Mouse (Mus musculus): ENCODE results near the gene Fam136a. TPM values are rescaled to one million over a fixed set of nuclear protein-coding genes. Genes with fewer than 3 reads are reported as not detected.

Gene Fam136a
- total RNA-seq, 1 experiment = 116 TPM

DNA sequence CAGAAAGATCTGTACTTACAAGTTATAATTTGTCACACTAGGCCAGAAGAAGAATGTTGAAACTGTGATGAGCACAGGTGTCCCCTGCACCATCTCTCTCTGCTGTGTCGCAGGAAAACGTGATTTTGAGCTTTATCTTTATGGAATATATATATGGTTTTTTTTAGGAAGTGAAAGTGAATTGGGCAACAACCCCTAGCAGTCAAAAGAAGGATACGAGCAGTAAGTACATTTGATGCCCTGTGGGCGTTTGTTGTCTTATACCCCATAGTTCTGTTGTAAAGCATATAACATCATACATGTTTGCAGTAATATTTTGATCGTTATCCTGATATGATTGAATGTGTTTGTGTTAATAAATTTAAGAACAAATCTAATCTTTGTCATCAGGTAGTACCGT lies 53.3 kb downstream of the Fam136a start:
- Histone ChIP-seq H3K9ac (ENCODE audit: insufficient read depth, low read depth, low read length, poor library complexity, severe bottlenecking) (no peak overlapping the region), H3K36me3 (ENCODE audit: control insufficient read depth, insufficient read depth, low read length, poor library complexity, severe bottlenecking) (peaks cover 11% of the 10 kb centered on the region), H3K4me3 (ENCODE audit: insufficient read depth in 1 of 2, low read depth in 1 of 2, low read length in 2 of 2, poor library complexity in 1 of 2, severe bottlenecking in 1 of 2) (no peak overlapping the region), H3K4me1 (ENCODE audit: control insufficient read depth in 2 of 2, insufficient read depth in 2 of 2, low read length in 2 of 2, poor library complexity in 1 of 2) (no peaks in the 10 kb centered on the region), H3K27ac (ENCODE audit: insufficient read depth, low read depth, low read length, poor library complexity, severe bottlenecking) (no peak overlapping the region), H3K9me3 (ENCODE audit: control insufficient read depth, insufficient read depth, low read depth, low read length) (no peaks in the 10 kb centered on the region)
- TF ChIP-seq CHD2 (IDR thresholded peaks at IDR 0.05; ENCODE audit: low read depth, low read length) = no peak
- no peak for TF ChIP-seq ZNF384 (IDR thresholded peaks at IDR 0.05; ENCODE audit: low read depth, low read length)
- TF ChIP-seq MAFK (IDR thresholded peaks at IDR 0.05; ENCODE audit: insufficient read depth, low read depth, low read length) = no peak
- no peak for TF ChIP-seq HCFC1 (IDR thresholded peaks at IDR 0.05; ENCODE audit: borderline replicate concordance, insufficient read depth, low read length)
- TF ChIP-seq ZC3H11A (IDR thresholded peaks at IDR 0.05; ENCODE audit: borderline replicate concordance, low read depth, low read length) = no peak
- in situ Hi-C loops (cut with MboI; ENCODE audit: low sequenced_read_pairs in 2 of 2, unreplicated experiment in 2 of 2) = no loop called here
- DNase-seq (ENCODE audit: low read depth, low spot score) = no peak

DNA sequence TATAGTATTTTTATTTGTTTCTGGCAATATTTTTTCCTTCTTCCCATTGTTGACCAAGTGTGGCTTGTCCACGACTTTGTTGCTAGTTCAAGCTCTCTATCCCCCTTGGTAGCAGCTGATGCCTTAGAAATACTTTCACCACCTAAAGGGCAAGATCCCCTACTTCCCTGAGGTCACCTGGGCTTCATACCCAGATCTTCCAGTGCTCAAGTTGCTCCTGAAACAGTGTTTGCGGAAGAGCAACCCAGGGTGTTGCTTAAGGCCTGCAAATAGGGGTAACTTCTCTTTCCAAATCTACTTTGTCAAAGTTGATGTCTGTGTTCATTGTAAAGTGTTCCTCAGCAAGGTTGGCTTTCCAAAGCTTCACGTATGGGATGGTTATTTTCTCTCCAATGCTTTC lies 53.8 kb downstream of the Fam136a start:
- Histone ChIP-seq H3K4me1 (ENCODE audit: control insufficient read depth in 2 of 2, insufficient read depth in 2 of 2, low read length in 2 of 2, poor library complexity in 1 of 2) (no peaks in the 10 kb centered on the region), H3K36me3 (ENCODE audit: control insufficient read depth, insufficient read depth, low read length, poor library complexity, severe bottlenecking) (peaks cover 11% of the 10 kb centered on the region), H3K4me3 (ENCODE audit: insufficient read depth in 1 of 2, low read depth in 1 of 2, low read length in 2 of 2, poor library complexity in 1 of 2, severe bottlenecking in 1 of 2) (no peak overlapping the region), H3K9ac (ENCODE audit: insufficient read depth, low read depth, low read length, poor library complexity, severe bottlenecking) (no peak overlapping the region), H3K9me3 (ENCODE audit: control insufficient read depth, insufficient read depth, low read depth, low read length) (no peaks in the 10 kb centered on the region), H3K27ac (ENCODE audit: insufficient read depth, low read depth, low read length, poor library complexity, severe bottlenecking) (no peak overlapping the region)
- no peak for TF ChIP-seq CHD2 (IDR thresholded peaks at IDR 0.05; ENCODE audit: low read depth, low read length)
- no peak for TF ChIP-seq MAFK (IDR thresholded peaks at IDR 0.05; ENCODE audit: insufficient read depth, low read depth, low read length)
- no peak for TF ChIP-seq HCFC1 (IDR thresholded peaks at IDR 0.05; ENCODE audit: borderline replicate concordance, insufficient read depth, low read length)
- no peak for TF ChIP-seq ZC3H11A (IDR thresholded peaks at IDR 0.05; ENCODE audit: borderline replicate concordance, low read depth, low read length)
- TF ChIP-seq ZNF384 (IDR thresholded peaks at IDR 0.05; ENCODE audit: low read depth, low read length) = no peak
- no peak for DNase-seq (ENCODE audit: low read depth, low spot score)
- in situ Hi-C loops (cut with MboI; ENCODE audit: low sequenced_read_pairs in 2 of 2, unreplicated experiment in 2 of 2) = no loop called here

Other genes starting within 250 kb of the Fam136a start
- gene Tgfa, start 170.4 kb upstream of the Fam136a start, total RNA-seq (2012; rRNA removed) = 2.2 and 3.1 TPM in 2 replicates
- 672 and 786 TPM in 2 replicates for gene Snrpg, start 5.7 kb downstream of the Fam136a start, total RNA-seq (2012; rRNA removed)
- gene Pcyox1, start 31.5 kb downstream of the Fam136a start, total RNA-seq (2012; rRNA removed) = 41.5 and 58.5 TPM in 2 replicates
- gene Tia1, start 38.6 kb downstream of the Fam136a start, total RNA-seq (2012; rRNA removed) = 46.1 and 70.9 TPM in 2 replicates
- gene Gm44790, start 61.0 kb downstream of the Fam136a start, total RNA-seq (2012; rRNA removed) = 0.31 and 3.3 TPM in 2 replicates
- gene C87436, start 72.7 kb downstream of the Fam136a start, total RNA-seq (2012; rRNA removed) = 12.5 and 13.1 TPM in 2 replicates
- gene Pcbp1, start 160.7 kb downstream of the Fam136a start, total RNA-seq (2012; rRNA removed) = 68.4 and 102 TPM in 2 replicates